Mouse (Mus musculus) hindbrain, embryonic 10.5 days (tissue): ENCODE results near the gene Necab3. TPM values are rescaled to one million over a fixed set of nuclear protein-coding genes. Genes with fewer than 3 reads are reported as not detected.
A peak's percentile ranks its signal among the peaks of the same experiment; 100 is the strongest.

ENCODE experiments used
- DNase-seq: peaks from one replicate; pipeline ENCODE4 v3.0.0-alpha.2; 2017; ENCODE audit warnings: low spot score
- H3K27ac ChIP-seq: fragments of 300-500 bp; sonication (generic); 2 replicates; pipeline ENCODE4 v1.5.1; 2016; ENCODE audit warnings: mild to moderate bottlenecking, moderate library complexity
- H3K27me3 ChIP-seq: fragments of 300-500 bp; sonication (generic); 2 replicates; pipeline ENCODE4 v1.6.1; 2016; ENCODE audit warnings: mild to moderate bottlenecking; ENCODE audit not compliant: poor library complexity, insufficient read depth, severe bottlenecking
- H3K36me3 ChIP-seq: fragments of 300-500 bp; sonication (generic); 2 replicates; pipeline ENCODE4 v1.6.1; 2016; ENCODE audit warnings: mild to moderate bottlenecking, moderate library complexity
- H3K4me1 ChIP-seq: fragments of 300-500 bp; sonication (generic); replicated peaks from 2 replicates; pipeline ENCODE4 v1.6.1; 2016; ENCODE audit warnings: mild to moderate bottlenecking
- H3K4me3 ChIP-seq: fragments of 300-500 bp; sonication (generic); 2 replicates; pipeline ENCODE4 v1.5.1; 2016; ENCODE audit warnings: mild to moderate bottlenecking, moderate library complexity
- H3K9me3 ChIP-seq: fragments of 300-500 bp; sonication (generic); 2 replicates; pipeline ENCODE4 v1.6.1; 2016; ENCODE audit warnings: mild to moderate bottlenecking, moderate library complexity
- WGBS: fragments of 180-500 bp; shearing (Covaris S2); methylation state at CpG from one replicate; pipeline ENCODE4 v1.1.7; 2016; 5-methylcytosine and 5-hydroxymethylcytosine counted together
- polyA plus RNA-seq: library from polyadenylated mRNA; unstranded; fragments of >200 nt; fragmentation: Nextera tagmentation; extraction: Ambion mirVana; gene quantifications from 2 replicates; pipeline ENCODE4 v1.2.1, GENCODE M21; 2016

Necab3 gene
- polyA plus RNA-seq, 1 experiment from 2014 or later = 16.0 TPM

- Histone ChIP-seq H3K36me3 (peaks cover 27% of the 10 kb centered on the region), H3K27me3 (no peaks in the 10 kb centered on the region), H3K4me3 (peak overlapping the region; percentile 90), H3K4me1 (peaks cover 79% of the 10 kb centered on the region), H3K9me3 (no peaks in the 10 kb centered on the region), H3K27ac (peak overlapping the region; percentile 97)
- peak; percentile 72 for DNase-seq
- under 1% methylated on average over 70 of the region's 70 CpGs for WGBS
Measured at GRCm38 (mm10) chr2:154569071-154569748, 10.5 kb upstream of the Necab3 start.

DNA sequence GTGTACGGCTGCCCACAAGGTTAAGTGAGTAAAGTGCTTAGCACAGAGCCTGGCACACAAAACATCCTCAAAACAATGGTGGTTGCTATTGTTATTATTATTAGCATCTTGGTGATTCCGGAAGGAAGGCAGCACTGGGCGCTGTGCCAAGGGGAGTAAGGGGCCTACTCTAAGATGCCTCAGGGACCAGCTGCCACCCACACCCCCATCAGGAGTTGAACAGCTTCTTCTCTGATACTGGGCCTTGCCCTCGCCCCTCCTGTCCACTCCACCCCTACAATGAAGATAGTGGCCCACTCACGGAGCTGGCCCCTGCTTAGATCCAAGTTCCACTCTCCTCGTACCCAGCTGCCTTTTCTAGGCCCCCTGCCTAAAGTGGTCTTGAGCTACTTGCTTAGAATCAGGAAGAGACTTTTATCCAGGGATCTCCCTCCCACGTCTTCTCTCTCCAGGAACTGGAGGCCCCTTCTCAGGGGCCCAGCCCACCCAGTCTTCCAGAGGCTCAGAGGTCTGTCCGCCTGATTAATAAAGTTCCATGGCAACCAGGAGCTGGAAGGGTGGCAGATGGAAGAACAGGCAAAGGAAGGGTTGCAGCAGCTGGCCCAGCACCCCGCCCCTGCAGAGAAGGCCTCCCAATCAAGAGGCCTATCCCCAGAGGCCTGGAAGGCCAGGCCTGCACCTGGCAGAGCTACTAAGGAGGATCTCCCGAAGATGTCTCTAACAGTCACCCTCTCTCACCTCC lies 9.8 kb upstream of the Necab3 start:
- Histone ChIP-seq H3K9me3 (no peaks in the 10 kb centered on the region), H3K36me3 (peaks cover 34% of the 10 kb centered on the region), H3K27ac (peak overlapping the region; percentile 97), H3K27me3 (no peaks in the 10 kb centered on the region), H3K4me1 (peaks cover 76% of the 10 kb centered on the region), H3K4me3 (peak overlapping the region; percentile 90)
- peak; percentile 62 for DNase-seq
- WGBS = 22% methylated on average over 10 of the region's 10 CpGs

- Histone ChIP-seq H3K9me3 (no peaks in the 10 kb centered on the region), H3K4me3 (peak overlapping the region; percentile 90), H3K36me3 (peaks cover 41% of the 10 kb centered on the region), H3K4me1 (peaks cover 76% of the 10 kb centered on the region), H3K27ac (peak overlapping the region; percentile 97), H3K27me3 (no peaks in the 10 kb centered on the region)
- WGBS = 77% methylated on average over 2 of the region's 2 CpGs
- DNase-seq = no peak
Measured at GRCm38 (mm10) chr2:154567766-154568165, 9.1 kb upstream of the Necab3 start.

- Histone ChIP-seq H3K36me3 (peaks cover 52% of the 10 kb centered on the region), H3K27ac (peak overlapping the region; percentile 70), H3K4me1 (peaks cover 73% of the 10 kb centered on the region), H3K4me3 (peak overlapping the region; percentile 32), H3K27me3 (no peaks in the 10 kb centered on the region), H3K9me3 (no peaks in the 10 kb centered on the region)
- 59% methylated on average over 8 of the region's 8 CpGs for WGBS
- no peak for DNase-seq
Measured at GRCm38 (mm10) chr2:154566641-154567040, 8.0 kb upstream of the Necab3 start.

DNA sequence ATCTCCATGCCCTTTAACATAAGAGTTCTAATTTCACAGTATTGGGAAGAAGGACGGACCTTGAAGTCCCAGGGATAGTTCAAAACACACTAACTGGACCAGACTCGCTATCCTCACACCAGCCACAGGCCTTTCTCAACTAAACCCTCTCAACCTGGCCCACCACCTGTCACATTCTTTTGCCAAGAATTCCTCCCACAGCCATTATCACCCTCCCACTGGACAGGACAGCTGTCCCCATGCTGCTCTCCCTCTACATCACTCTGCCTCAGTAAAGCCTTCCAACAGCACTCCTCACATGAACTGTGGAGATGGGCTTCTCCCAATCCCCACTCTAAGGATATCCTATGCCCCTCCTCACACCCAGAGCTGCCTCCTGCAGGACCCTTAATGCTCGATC lies 6.9 kb upstream of the Necab3 start:
- peaks cover 63% of the 10 kb centered on the region for H3K36me3 ChIP-seq
- 74% methylated on average over 3 of the region's 3 CpGs for WGBS
- no peak overlapping the region for H3K4me3 ChIP-seq
- no peak for DNase-seq
- peak overlapping the region; percentile 70 for H3K27ac ChIP-seq
- peaks cover 72% of the 10 kb centered on the region for H3K4me1 ChIP-seq
- no peaks in the 10 kb centered on the region for H3K9me3 ChIP-seq
- H3K27me3 ChIP-seq = no peaks in the 10 kb centered on the region

GRCm38 (mm10) chr2:154563612-154564170 lies 5.0 kb upstream of the Necab3 start:
- WGBS = 92% methylated on average over 22 of the region's 22 CpGs
- Histone ChIP-seq H3K36me3 (peaks cover 78% of the 10 kb centered on the region), H3K4me1 (peaks cover 72% of the 10 kb centered on the region), H3K27ac (no peak overlapping the region), H3K9me3 (no peaks in the 10 kb centered on the region), H3K27me3 (no peaks in the 10 kb centered on the region), H3K4me3 (no peak overlapping the region)
- no peak for DNase-seq

DNA sequence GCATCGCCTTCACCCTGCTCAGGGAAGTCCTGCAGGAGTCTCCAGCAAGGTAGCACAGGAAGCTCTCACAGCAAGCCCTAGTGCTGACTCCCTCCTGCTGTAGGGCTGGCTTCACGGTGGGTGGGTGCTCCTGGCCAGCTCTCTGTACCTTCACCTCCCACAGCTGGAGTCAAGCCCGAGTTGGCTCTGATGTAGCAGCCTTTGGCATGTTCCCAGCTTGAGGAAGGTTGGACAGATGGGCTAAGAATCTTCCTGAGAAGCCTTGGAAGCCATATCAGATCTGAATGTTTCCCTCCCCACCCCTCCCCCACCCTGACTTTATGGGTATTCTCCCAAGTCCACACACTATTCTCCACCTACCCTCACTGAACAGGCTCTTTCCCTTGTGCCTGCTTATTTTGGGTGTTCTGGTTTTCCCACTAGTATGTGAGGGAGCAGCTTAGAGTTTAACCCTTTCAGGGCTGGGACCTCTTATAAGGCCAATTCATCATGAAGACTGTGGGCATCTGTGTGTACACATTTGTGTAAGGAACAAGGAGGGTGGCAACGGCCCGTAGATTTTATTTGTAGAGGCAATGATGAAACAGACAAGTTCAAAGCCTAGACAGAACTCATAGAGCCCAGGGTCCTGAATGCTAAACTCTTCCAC lies 1.4 kb downstream of the Necab3 start:
- 0 out of 2 replicates have a peak overlapping the region, but pooled peaks have one; percentile 52 for H3K4me3 ChIP-seq
- peak overlapping the region; percentile 85 for H3K27ac ChIP-seq
- 54% methylated on average over 5 of the region's 5 CpGs for WGBS
- DNase-seq = no peak
- peaks cover 20% of the 10 kb centered on the region for H3K27me3 ChIP-seq
- H3K36me3 ChIP-seq = peaks cover 57% of the 10 kb centered on the region
- peaks cover 65% of the 10 kb centered on the region for H3K4me1 ChIP-seq
- no peaks in the 10 kb centered on the region for H3K9me3 ChIP-seq

GRCm38 (mm10) chr2:154555235-154555634 lies 3.5 kb downstream of the Necab3 start:
- 76% methylated on average over 6 of the region's 6 CpGs for WGBS
- Histone ChIP-seq H3K36me3 (peaks cover 41% of the 10 kb centered on the region), H3K27me3 (peaks cover 41% of the 10 kb centered on the region), H3K4me3 (no peak overlapping the region), H3K9me3 (no peaks in the 10 kb centered on the region), H3K4me1 (peaks cover 64% of the 10 kb centered on the region), H3K27ac (no peak overlapping the region)
- no peak for DNase-seq

DNA sequence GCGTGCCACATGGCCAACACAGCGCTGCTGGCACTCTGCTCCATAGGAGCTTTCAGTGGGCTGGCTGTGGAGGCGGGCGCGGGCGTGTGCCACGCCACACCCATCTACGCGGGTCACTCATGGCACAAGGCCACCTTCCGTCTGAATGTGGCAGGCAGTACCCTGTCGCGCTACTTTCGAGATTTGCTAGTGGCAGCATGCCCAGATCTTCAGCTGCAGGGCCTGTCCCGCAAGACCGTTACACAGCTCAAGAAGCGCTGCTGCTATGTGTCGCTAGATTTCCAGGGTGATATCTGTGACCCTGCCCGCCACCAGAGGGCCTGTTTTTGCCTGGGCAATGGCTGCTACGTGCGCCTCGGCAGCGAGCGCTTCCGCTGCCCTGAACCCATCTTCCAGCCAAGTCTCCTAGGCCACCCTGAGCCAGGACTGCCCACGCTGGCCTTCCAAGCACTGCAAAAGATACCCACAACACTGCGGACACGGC lies 6.2 kb downstream of the Necab3 start:
- H3K27ac ChIP-seq = peak overlapping the region; percentile 79
- H3K4me3 ChIP-seq = peak overlapping the region; percentile 36
- WGBS = 27% methylated on average over 27 of the region's 27 CpGs
- peaks cover 29% of the 10 kb centered on the region for H3K36me3 ChIP-seq
- H3K9me3 ChIP-seq = no peaks in the 10 kb centered on the region
- peaks cover 57% of the 10 kb centered on the region for H3K27me3 ChIP-seq
- peak; percentile 74 for DNase-seq
- peaks cover 56% of the 10 kb centered on the region for H3K4me1 ChIP-seq

DNA sequence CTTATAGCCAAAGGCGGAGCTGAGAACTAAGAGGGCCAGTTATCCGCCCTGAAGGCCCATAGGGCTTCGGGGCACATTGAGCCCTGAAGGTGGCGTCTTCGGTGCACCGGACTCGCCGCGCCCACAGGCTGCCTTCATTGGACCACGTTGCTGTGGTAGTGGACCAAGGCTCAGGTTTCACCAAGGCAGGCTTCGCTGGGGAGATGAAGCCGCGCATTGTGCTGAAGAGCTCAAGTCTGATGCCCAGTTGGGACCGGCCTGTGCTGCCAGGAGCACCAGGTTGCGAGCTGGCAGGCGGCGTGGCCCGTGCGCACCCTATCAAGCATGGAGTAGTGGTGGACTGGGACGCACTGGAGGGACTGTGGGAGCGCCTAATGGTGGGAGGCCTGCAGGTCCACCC lies 6.8 kb downstream of the Necab3 start:
- peak; percentile 44 for DNase-seq
- 29% methylated on average over 21 of the region's 21 CpGs for WGBS

GRCm38 (mm10) chr2:154551476-154551875 lies 7.2 kb downstream of the Necab3 start, which contains the start of gene Actl10:
Actl10 (plus strand) TSS chr2:154551776.
- WGBS = 82% methylated on average over 4 of the region's 4 CpGs
- H3K9me3 ChIP-seq = no peaks in the 10 kb centered on the region
- H3K4me3 ChIP-seq = peak within 1 kb of the TSS; percentile 36
- DNase-seq = no peak
- H3K36me3 ChIP-seq = peaks cover 29% of the 10 kb centered on the region
- peak within 1 kb of the TSS; percentile 79 for H3K27ac ChIP-seq
- peaks cover 46% of the 10 kb centered on the region for H3K4me1 ChIP-seq
- peaks cover 57% of the 10 kb centered on the region for H3K27me3 ChIP-seq

More for the DNA sequence above, 6.8 kb downstream of the Necab3 start:
- H3K36me3 ChIP-seq = peaks cover 29% of the 10 kb centered on the region
- peaks cover 50% of the 10 kb centered on the region for H3K4me1 ChIP-seq
- peak overlapping the region; percentile 36 for H3K4me3 ChIP-seq
- peak overlapping the region; percentile 79 for H3K27ac ChIP-seq
- no peaks in the 10 kb centered on the region for H3K9me3 ChIP-seq
- peaks cover 57% of the 10 kb centered on the region for H3K27me3 ChIP-seq

DNA sequence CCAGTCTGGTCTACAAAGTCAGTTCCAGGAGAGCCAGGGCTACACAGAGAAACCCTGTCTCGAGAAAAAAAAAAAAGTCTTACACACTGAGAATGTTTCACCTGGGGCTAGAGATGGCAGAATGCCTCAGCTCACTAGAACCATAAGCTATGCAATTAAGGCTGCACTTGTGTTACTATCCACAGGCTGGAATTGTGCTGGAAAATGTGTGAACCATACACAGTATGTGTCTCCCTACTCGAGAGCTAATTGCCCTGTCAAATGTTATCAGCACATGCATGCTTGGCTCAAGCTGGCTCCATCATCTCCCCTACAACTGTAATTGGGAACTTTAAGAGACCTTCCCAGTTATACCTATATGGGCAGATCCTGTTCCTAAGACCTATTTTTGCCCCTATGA lies 7.8 kb downstream of the Necab3 start:
- Histone ChIP-seq H3K4me1 (peaks cover 42% of the 10 kb centered on the region), H3K36me3 (peaks cover 32% of the 10 kb centered on the region), H3K9me3 (no peaks in the 10 kb centered on the region), H3K4me3 (no peak overlapping the region), H3K27me3 (peaks cover 57% of the 10 kb centered on the region), H3K27ac (no peak overlapping the region)
- WGBS = 79% methylated on average over 2 of the region's 2 CpGs
- no peak for DNase-seq
